Mouse (Mus musculus) forelimb bud, embryonic 11.5 days (tissue): Measurements from ENCODE around the gene Fbxl16.

ENCODE experiments used
- DNase-seq: peaks from one replicate; pipeline ENCODE4 v3.0.0-alpha.2; 2012; ENCODE audit warnings: low read depth, low spot score

The Fbxl16 gene

GRCm38 (mm10) chr17:25808789-25809605 lies at the start of gene Fbxl16:
Gene Fbxl16 (plus strand): TSS chr17:25809085.
- peak; percentile 59 for DNase-seq

GRCm38 (mm10) chr17:25760148-25760547 lies 48.7 kb upstream of the Fbxl16 start:
- DNase-seq = no peak

- no peak for DNase-seq
Observed at GRCm38 (mm10) chr17:25761561-25761970, 47.3 kb upstream of the Fbxl16 start.

GRCm38 (mm10) chr17:25762591-25762990 lies 46.3 kb upstream of the Fbxl16 start:
- no peak for DNase-seq

GRCm38 (mm10) chr17:25765886-25766285 lies 43.0 kb upstream of the Fbxl16 start:
- DNase-seq = peak; percentile 62

GRCm38 (mm10) chr17:25769331-25769730 lies 39.6 kb upstream of the Fbxl16 start:
- no peak for DNase-seq

- DNase-seq = peak; percentile 98
Observed at GRCm38 (mm10) chr17:25773549-25774120, 35.2 kb upstream of the Fbxl16 start, which contains the start of gene Narfl. Gene Narfl (plus strand): TSS chr17:25773776.

GRCm38 (mm10) chr17:25775318-25776062 lies 33.4 kb upstream of the Fbxl16 start:
- DNase-seq = no peak

GRCm38 (mm10) chr17:25777948-25778347 lies 30.9 kb upstream of the Fbxl16 start:
- DNase-seq = no peak

- no peak for DNase-seq
Observed at GRCm38 (mm10) chr17:25781339-25781738, 27.5 kb upstream of the Fbxl16 start.

- no peak for DNase-seq
Observed at GRCm38 (mm10) chr17:25783086-25783485, 25.8 kb upstream of the Fbxl16 start.

GRCm38 (mm10) chr17:25783861-25784574 lies 24.9 kb upstream of the Fbxl16 start:
- no peak for DNase-seq

- peak; percentile 98 for DNase-seq
Observed at GRCm38 (mm10) chr17:25785281-25785745, 23.6 kb upstream of the Fbxl16 start, which contains the start of gene Haghl. Gene Haghl (minus strand): TSS chr17:25785673.

GRCm38 (mm10) chr17:25786280-25786679 lies 22.6 kb upstream of the Fbxl16 start, which contains the start of gene Ccdc78:
Gene Ccdc78 (plus strand): TSS chr17:25786580.
- no peak for DNase-seq

GRCm38 (mm10) chr17:25786781-25787504 lies 21.9 kb upstream of the Fbxl16 start:
- no peak for DNase-seq

GRCm38 (mm10) chr17:25791320-25791842 lies 17.5 kb upstream of the Fbxl16 start:
- no peak for DNase-seq

GRCm38 (mm10) chr17:25791843-25792527 lies 16.9 kb upstream of the Fbxl16 start:
- peak; percentile 81 for DNase-seq

- peak; percentile 46 for DNase-seq
Observed at GRCm38 (mm10) chr17:25792615-25793014, 16.3 kb upstream of the Fbxl16 start, which contains the start of gene Fam173a. Gene Fam173a (minus strand): TSS chr17:25792901.

- no peak for DNase-seq
Observed at GRCm38 (mm10) chr17:25794197-25794596, 14.7 kb upstream of the Fbxl16 start.

GRCm38 (mm10) chr17:25794998-25795397 lies 13.9 kb upstream of the Fbxl16 start:
- no peak for DNase-seq
